Mouse (Mus musculus): ENCODE data around the gene H2afv. TPM values are rescaled to one million over a fixed set of nuclear protein-coding genes. Genes with fewer than 3 reads are reported as not detected.
"Not testable (repeated sequence)": the region's sequence is repeated elsewhere in the genome, so short reads cannot be mapped to it uniquely, and the experiment has no call there.

The H2afv gene
- total RNA-seq, 2 experiments from 2014 or later = 66.2 to 67.3 TPM

- DNase-seq = peak; percentile 99
Observed at GRCm38 (mm10) chr11:6415551-6416404, 28.5 kb downstream of the H2afv start.

- DNase-seq = no peak
Observed at GRCm38 (mm10) chr11:6414751-6415550, 29.3 kb downstream of the H2afv start, which contains the start of gene Ppia. Gene Ppia, plus strand, starts transcription at chr11:6415443.

GRCm38 (mm10) chr11:6413264-6413663 lies 31.0 kb downstream of the H2afv start:
- no peak for DNase-seq

GRCm38 (mm10) chr11:6411684-6412083 lies 32.6 kb downstream of the H2afv start:
- DNase-seq = peak; percentile 93

GRCm38 (mm10) chr11:6410755-6411154 lies 33.5 kb downstream of the H2afv start:
- not testable (repeated sequence) for DNase-seq

GRCm38 (mm10) chr11:6410050-6410602 lies 34.1 kb downstream of the H2afv start:
- no peak for DNase-seq

GRCm38 (mm10) chr11:6407162-6407621 lies 37.1 kb downstream of the H2afv start:
- no peak for DNase-seq

GRCm38 (mm10) chr11:6406251-6407161 lies 37.7 kb downstream of the H2afv start:
- DNase-seq = peak; percentile 70

GRCm38 (mm10) chr11:6405591-6406081 lies 38.6 kb downstream of the H2afv start:
- DNase-seq = peak; percentile 57

GRCm38 (mm10) chr11:6404699-6405566 lies 39.3 kb downstream of the H2afv start:
- peak; percentile 55 for DNase-seq

GRCm38 (mm10) chr11:6403830-6404405 lies 40.3 kb downstream of the H2afv start:
- no peak for DNase-seq

GRCm38 (mm10) chr11:6402515-6403510 lies 41.4 kb downstream of the H2afv start:
- DNase-seq = peak; percentile 84

GRCm38 (mm10) chr11:6398141-6398540 lies 46.1 kb downstream of the H2afv start:
- no peak for DNase-seq

- DNase-seq = no peak
Observed at GRCm38 (mm10) chr11:6395565-6395964, 48.7 kb downstream of the H2afv start.

GRCm38 (mm10) chr11:6393866-6394265 lies 50.4 kb downstream of the H2afv start:
- DNase-seq = no peak

- no peak for DNase-seq
Observed at GRCm38 (mm10) chr11:6392857-6393256, 51.4 kb downstream of the H2afv start.

GRCm38 (mm10) chr11:6391516-6392276 lies 52.5 kb downstream of the H2afv start:
- DNase-seq = no peak
